ENCODE assay signal across 8 mouse cellular contexts in genomic region chr7:101109006-101109855, GRCm38 (mm10). TPM values are rescaled to one million over a fixed set of nuclear protein-coding genes. Genes with fewer than 3 reads are reported as not detected.
A peak's percentile ranks its signal among the peaks of the same experiment; 100 is the strongest.
DNase-seq lines count a peak whose midpoint lies in the region; ATAC-seq and TF ChIP-seq lines count a peak whose summit lies in the region.

No protein-coding gene starts in this region.

- H3K27ac ChIP-seq in CH12.LX (ENCODE audit: insufficient read depth, low read depth): peak overlapping the region; percentile 76
- peak overlapping the region; percentile 96 for H3K27ac ChIP-seq in heart, embryonic 10.5 days
- H3K27ac ChIP-seq in kidney, embryonic 16.5 days (ENCODE audit: low read length): peak overlapping the region; percentile 99

- peaks cover 5 to 29% of the 10 kb centered on the region in 2 experiments for H3K36me3 ChIP-seq in CH12.LX (replicated peaks in 1 of 2; ENCODE audit: control insufficient read depth in 1 of 2, insufficient read depth in 1 of 2, low read length in 1 of 2)
- H3K36me3 ChIP-seq in heart, embryonic 10.5 days: peaks cover 26% of the 10 kb centered on the region
- H3K36me3 ChIP-seq in kidney, embryonic 16.5 days (ENCODE audit: insufficient read depth, low read length): peaks cover 20% of the 10 kb centered on the region

- peak overlapping the region; percentile 89 to 98 (median 95) for H3K4me3 ChIP-seq in CH12.LX (replicated peaks in 1 of 3; ENCODE audit: low read depth in 2 of 3, low read length in 2 of 3, poor library complexity in 1 of 3)
- H3K4me3 ChIP-seq in heart, embryonic 10.5 days: peak overlapping the region; percentile 86
- peak overlapping the region; percentile 90 for H3K4me3 ChIP-seq in kidney, embryonic 16.5 days (ENCODE audit: low read length)
- H3K4me3 ChIP-seq in lung, adult 2 months (replicated peaks; ENCODE audit: extremely low read depth, low read depth, low read length): peak overlapping the region; percentile 92

- in situ Hi-C loops in CH12.LX (cut with MboI; ENCODE audit: low pct_ligation_motif_present, low pct_unique_long_range_greater_than_20kb, low sequenced_read_pairs): loop anchor here (5.0 to 25.0 kb wide), 2 partner anchors 37 to 103 kb away; no protein-coding TSS in a partner anchor

- TF ChIP-seq CTCF in CH12.LX (conservative IDR thresholded peaks at IDR 0.05 in 1 of 2, IDR thresholded peaks at IDR 0.05 in 1 of 2; ENCODE audit: low read depth in 2 of 2, low read length in 2 of 2): no peak
- TF ChIP-seq CTCF in lung, adult 2 months (IDR thresholded peaks at IDR 0.05; ENCODE audit: insufficient read depth, low read length): no peak

- no peaks in the 10 kb centered on the region for H3K27me3 ChIP-seq in CH12.LX (replicated peaks)
- H3K27me3 ChIP-seq in heart, embryonic 10.5 days (ENCODE audit: insufficient read depth, poor library complexity, severe bottlenecking): no peaks in the 10 kb centered on the region
- H3K27me3 ChIP-seq in kidney, embryonic 16.5 days (ENCODE audit: insufficient read depth, low read length): no peaks in the 10 kb centered on the region

- TF ChIP-seq RAD21 in CH12.LX (IDR thresholded peaks at IDR 0.05; ENCODE audit: low read depth, low read length): no peak

- dilution Hi-C loops in CH12.LX (cut with MboI; ENCODE audit: extremely low pct_ligation_motif_present, extremely low pct_unique_long_range_greater_than_20kb, low sequenced_read_pairs): no loop called here

- TF ChIP-seq POLR2A in CH12.LX (IDR thresholded peaks at IDR 0.05; ENCODE audit: low read depth, low read length): no peak; the same call in 1 of the 2 replicates
- TF ChIP-seq POLR2A in lung, adult 2 months (IDR thresholded peaks at IDR 0.05; ENCODE audit: borderline replicate concordance, extremely low read depth, low read depth, low read length): peak; percentile 24; the same call in 1 of the 2 replicates

- peak overlapping the region; percentile 97 for H3K9ac ChIP-seq in CH12.LX (ENCODE audit: insufficient read depth, low read depth)
- peak overlapping the region; percentile 89 for H3K9ac ChIP-seq in kidney, embryonic 16.5 days (replicated peaks; ENCODE audit: low read length)

- peaks cover 44% of the 10 kb centered on the region for H3K79me2 ChIP-seq in CH12.LX (replicated peaks; ENCODE audit: control insufficient read depth, extremely low read depth, insufficient read depth, poor library complexity, severe bottlenecking)

- peaks cover 2% of the 10 kb centered on the region for H3K9me3 ChIP-seq in CH12.LX (replicated peaks; ENCODE audit: low read length)
- H3K9me3 ChIP-seq in heart, embryonic 10.5 days: no peaks in the 10 kb centered on the region
- no peaks in the 10 kb centered on the region for H3K9me3 ChIP-seq in kidney, embryonic 16.5 days (ENCODE audit: low read length)

- no peak for TF ChIP-seq EP300 in CH12.LX (IDR thresholded peaks at IDR 0.05; ENCODE audit: low read length)

- peak overlapping the region; percentile 82 for H3K4me2 ChIP-seq in CH12.LX (ENCODE audit: insufficient read depth, low read depth, poor library complexity, severe bottlenecking)
- H3K4me2 ChIP-seq in kidney, embryonic 16.5 days (replicated peaks; ENCODE audit: low read depth, low read length): peak overlapping the region; percentile 87

- ATAC-seq in kidney, embryonic 16.5 days (ENCODE audit: low FRiP score, low TSS enrichment): peak; percentile 46
- no peak for ATAC-seq in activated CD4-positive, CD25-positive, alpha-beta regulatory T cell, adult 4 months

- H3K4me1 ChIP-seq in CH12.LX (ENCODE audit: control insufficient read depth in 1 of 2, insufficient read depth in 2 of 2): peaks cover 16 to 46% of the 10 kb centered on the region in 2 experiments
- H3K4me1 ChIP-seq in heart, embryonic 10.5 days: peaks cover 26% of the 10 kb centered on the region
- peaks cover 15% of the 10 kb centered on the region for H3K4me1 ChIP-seq in kidney, embryonic 16.5 days (ENCODE audit: insufficient read depth, low read length)
- H3K4me1 ChIP-seq in lung, adult 2 months (ENCODE audit: control insufficient read depth, insufficient read depth, low read length): peaks cover 6% of the 10 kb centered on the region

- under 1% methylated on average over 44 of the region's 47 CpGs for WGBS in heart, embryonic 10.5 days
- under 1% methylated on average over 45 of the region's 47 CpGs for WGBS in kidney, embryonic 16.5 days
- WGBS in lung, adult 2 months: under 1% methylated on average over 47 of the region's 47 CpGs

- DNase-seq in 3T3-L1 (ENCODE audit: low read depth, low spot score) (peak; percentile 34), CH12.LX (ENCODE audit: extremely low read depth) (peak; percentile 65)
- peak; percentile 61 to 65 for DNase-seq in cerebellum, postnatal 14 days
- peak; percentile 79 for DNase-seq in heart, embryonic 10.5 days (ENCODE audit: low spot score)
- peak; percentile 46 for DNase-seq in lung, adult 2 months
- DNase-seq in right cerebral cortex, postnatal 14 days: peak; percentile 33

TF ChIP-seq in CH12.LX, 34 proteins besides CTCF, POLR2A, EP300 and RAD21:
- TF ChIP-seq CHD1 (IDR thresholded peaks at IDR 0.05; ENCODE audit: low read depth, low read length) (no peak), MXI1 (IDR thresholded peaks at IDR 0.05; ENCODE audit: low read depth, low read length) (peak; percentile 75; the same call in 1 of the 2 replicates), USF2 (conservative IDR thresholded peaks at IDR 0.05; ENCODE audit: low read depth, low read length) (no peak), NELFE (IDR thresholded peaks at IDR 0.05; ENCODE audit: low read depth, low read length) (no peak), IRF4 (IDR thresholded peaks at IDR 0.05; ENCODE audit: low read depth, low read length) (peak; percentile 26; the same call in 1 of the 2 replicates), ZNF384 (IDR thresholded peaks at IDR 0.05; ENCODE audit: low read depth, low read length) (peak; percentile 85), MYC (IDR thresholded peaks at IDR 0.05; ENCODE audit: low read depth, low read length) (no peak), ZKSCAN1 (IDR thresholded peaks at IDR 0.05; ENCODE audit: borderline replicate concordance, low read depth, low read length) (no peak), TCF12 (IDR thresholded peaks at IDR 0.05; ENCODE audit: low read depth, low read length) (0 out of 2 replicates have a peak, but pooled peaks have one; percentile 10), MEF2A (IDR thresholded peaks at IDR 0.05; ENCODE audit: borderline replicate concordance, low read depth, low read length) (0 out of 2 replicates have a peak, but pooled peaks have one; percentile 16), ETS1 (conservative IDR thresholded peaks at IDR 0.05; ENCODE audit: low read depth, low read length) (no peak; the same call in 1 of the 2 replicates)
TF ChIP-seq in CH12.LX: peak in this region for 5.

RNA-seq across cellular contexts. Expression of gene Fchsd2, which starts 16.6 kb away (rescaled TPM):
- total RNA-seq in CH12.LX (2012; rRNA removed) (25.5 and 26.1 TPM in 2 replicates), CH12.LX (2014; rRNA removed) (23.8 and 25.9 TPM in 2 replicates)
- polyA plus RNA-seq in CH12.LX (2012; ENCODE audit: insufficient read length, low read depth): 37.5 and 38.2 TPM in 2 replicates
- 14.2 and 17.3 TPM in 2 replicates for polyA plus RNA-seq in heart, embryonic 10.5 days (2016; fragmentation: Nextera tagmentation; extraction: Ambion mirVana)
- 24.6 and 28.5 TPM in 2 replicates for polyA plus RNA-seq in kidney, embryonic 16.5 days (2015; fragmentation: Nextera tagmentation; extraction: Ambion mirVana)
- polyA plus RNA-seq in lung, adult 2 months (2012; rRNA removed): 10.9 and 14.7 TPM in 2 replicates
- 10 to 100 TPM; 31.3 to 40.6 TPM for polyA plus RNA-seq in activated CD4-positive, CD25-positive, alpha-beta regulatory T cell, adult 4 months (2017; shearing (Covaris generic))
